Mouse (Mus musculus): ENCODE results near the gene Exosc5. TPM values are rescaled to one million over a fixed set of nuclear protein-coding genes. Genes with fewer than 3 reads are reported as not detected.

Gene Exosc5
- polyA plus RNA-seq, 1 experiment from 2014 or later = 48.3 TPM

- no peak overlapping the region for H3K4me3 ChIP-seq (replicated peaks; ENCODE audit: low read length)
- H3K27me3 ChIP-seq (replicated peaks; ENCODE audit: control insufficient read depth, insufficient read depth, low read length) = peaks cover 61% of the 10 kb centered on the region
- H3K4me2 ChIP-seq (ENCODE audit: low read length) = no peak overlapping the region
- no peaks in the 10 kb centered on the region for H3K36me3 ChIP-seq (ENCODE audit: control insufficient read depth, insufficient read depth)
- H3K9ac ChIP-seq (replicated peaks; ENCODE audit: low read depth, low read length) = no peak overlapping the region
- H3K27ac ChIP-seq (ENCODE audit: low read length) = no peak overlapping the region
- no peaks in the 10 kb centered on the region for H3K9me3 ChIP-seq (ENCODE audit: control insufficient read depth, low read length)
- WGBS = 31% methylated on average over 5 of the region's 5 CpGs
- no peak for ATAC-seq
- H3K4me1 ChIP-seq (replicated peaks; ENCODE audit: control insufficient read depth, insufficient read depth, low read length) = peaks cover 32% of the 10 kb centered on the region
Observed at GRCm38 (mm10) chr7:25690051-25690450, 31.1 kb downstream of the Exosc5 start.

- H3K4me2 ChIP-seq (ENCODE audit: low read length) = no peak overlapping the region
- WGBS = 43% methylated on average over 8 of the region's 8 CpGs
- H3K27me3 ChIP-seq (replicated peaks; ENCODE audit: control insufficient read depth, insufficient read depth, low read length) = peaks cover 31% of the 10 kb centered on the region
- H3K9ac ChIP-seq (replicated peaks; ENCODE audit: low read depth, low read length) = no peak overlapping the region
- H3K27ac ChIP-seq (ENCODE audit: low read length) = no peak overlapping the region
- ATAC-seq = peak; percentile 45; the same call in 1 of the 2 replicates
- H3K4me1 ChIP-seq (replicated peaks; ENCODE audit: control insufficient read depth, insufficient read depth, low read length) = peaks cover 5% of the 10 kb centered on the region
- no peak overlapping the region for H3K4me3 ChIP-seq (replicated peaks; ENCODE audit: low read length)
- no peaks in the 10 kb centered on the region for H3K36me3 ChIP-seq (ENCODE audit: control insufficient read depth, insufficient read depth)
- H3K9me3 ChIP-seq (ENCODE audit: control insufficient read depth, low read length) = no peaks in the 10 kb centered on the region
Observed at GRCm38 (mm10) chr7:25694104-25694503, 35.1 kb downstream of the Exosc5 start.

- Histone ChIP-seq H3K27me3 (replicated peaks; ENCODE audit: control insufficient read depth, insufficient read depth, low read length) (0 out of 2 replicates have a peak, but pooled peaks cover 7% of the 10 kb centered on the region), H3K4me1 (replicated peaks; ENCODE audit: control insufficient read depth, insufficient read depth, low read length) (peaks cover 4% of the 10 kb centered on the region), H3K4me3 (replicated peaks; ENCODE audit: low read length) (no peak overlapping the region), H3K4me2 (ENCODE audit: low read length) (no peak overlapping the region), H3K9ac (replicated peaks; ENCODE audit: low read depth, low read length) (no peak overlapping the region), H3K27ac (ENCODE audit: low read length) (no peak overlapping the region), H3K9me3 (ENCODE audit: control insufficient read depth, low read length) (peaks cover 5% of the 10 kb centered on the region), H3K36me3 (ENCODE audit: control insufficient read depth, insufficient read depth) (no peaks in the 10 kb centered on the region)
- ATAC-seq = no peak
- WGBS = 54% methylated on average over 13 of the region's 13 CpGs
Observed at GRCm38 (mm10) chr7:25699851-25700250, 40.9 kb downstream of the Exosc5 start.

- no peak overlapping the region for H3K4me2 ChIP-seq (ENCODE audit: low read length)
- ATAC-seq = no peak
- 81% methylated on average over 12 of the region's 12 CpGs for WGBS
- H3K9me3 ChIP-seq (ENCODE audit: control insufficient read depth, low read length) = peaks cover 5% of the 10 kb centered on the region
- no peak overlapping the region for H3K27ac ChIP-seq (ENCODE audit: low read length)
- no peak overlapping the region for H3K9ac ChIP-seq (replicated peaks; ENCODE audit: low read depth, low read length)
- peaks cover 6% of the 10 kb centered on the region for H3K4me1 ChIP-seq (replicated peaks; ENCODE audit: control insufficient read depth, insufficient read depth, low read length)
- H3K4me3 ChIP-seq (replicated peaks; ENCODE audit: low read length) = no peak overlapping the region
- H3K36me3 ChIP-seq (ENCODE audit: control insufficient read depth, insufficient read depth) = no peaks in the 10 kb centered on the region
- 0 out of 2 replicates have a peak, but pooled peaks cover 5% of the 10 kb centered on the region for H3K27me3 ChIP-seq (replicated peaks; ENCODE audit: control insufficient read depth, insufficient read depth, low read length)
Observed at GRCm38 (mm10) chr7:25700732-25701131, 41.8 kb downstream of the Exosc5 start.

GRCm38 (mm10) chr7:25702350-25702749, 43.4 kb downstream of the Exosc5 start:
- peaks cover 6% of the 10 kb centered on the region for H3K4me1 ChIP-seq (replicated peaks; ENCODE audit: control insufficient read depth, insufficient read depth, low read length)
- WGBS = 98% methylated on average over 2 of the region's 2 CpGs

GRCm38 (mm10) chr7:25703793-25704494, 45.0 kb downstream of the Exosc5 start:
- no peak overlapping the region for H3K27ac ChIP-seq (ENCODE audit: low read length)
- peak overlapping the region; percentile 62; the same call in 1 of the 2 replicates for H3K4me2 ChIP-seq (ENCODE audit: low read length)
- no peaks in the 10 kb centered on the region for H3K36me3 ChIP-seq (ENCODE audit: control insufficient read depth, insufficient read depth)
- 0 out of 2 replicates have a peak, but pooled peaks cover 5% of the 10 kb centered on the region for H3K27me3 ChIP-seq (replicated peaks; ENCODE audit: control insufficient read depth, insufficient read depth, low read length)
- H3K9ac ChIP-seq (replicated peaks; ENCODE audit: low read depth, low read length) = no peak overlapping the region
- no peak for ATAC-seq
- H3K4me1 ChIP-seq (replicated peaks; ENCODE audit: control insufficient read depth, insufficient read depth, low read length) = peaks cover 6% of the 10 kb centered on the region
- no peak overlapping the region for H3K4me3 ChIP-seq (replicated peaks; ENCODE audit: low read length)
- H3K9me3 ChIP-seq (ENCODE audit: control insufficient read depth, low read length) = peaks cover 5% of the 10 kb centered on the region
- 23% methylated on average over 10 of the region's 10 CpGs for WGBS

More at GRCm38 (mm10) chr7:25702350-25702749, 43.4 kb downstream of the Exosc5 start:
- Histone ChIP-seq H3K4me2 (ENCODE audit: low read length) (no peak overlapping the region), H3K4me3 (replicated peaks; ENCODE audit: low read length) (no peak overlapping the region), H3K9me3 (ENCODE audit: control insufficient read depth, low read length) (peaks cover 5% of the 10 kb centered on the region), H3K27ac (ENCODE audit: low read length) (no peak overlapping the region), H3K36me3 (ENCODE audit: control insufficient read depth, insufficient read depth) (no peaks in the 10 kb centered on the region), H3K9ac (replicated peaks; ENCODE audit: low read depth, low read length) (no peak overlapping the region), H3K27me3 (replicated peaks; ENCODE audit: control insufficient read depth, insufficient read depth, low read length) (0 out of 2 replicates have a peak, but pooled peaks cover 5% of the 10 kb centered on the region)
- ATAC-seq = no peak

- no peak overlapping the region for H3K27ac ChIP-seq (ENCODE audit: low read length)
- 0 out of 2 replicates have a peak, but pooled peaks cover 5% of the 10 kb centered on the region for H3K27me3 ChIP-seq (replicated peaks; ENCODE audit: control insufficient read depth, insufficient read depth, low read length)
- ATAC-seq = peak; percentile 62
- H3K9ac ChIP-seq (replicated peaks; ENCODE audit: low read depth, low read length) = peak overlapping the region; percentile 49; the same call in 1 of the 2 replicates
- H3K4me1 ChIP-seq (replicated peaks; ENCODE audit: control insufficient read depth, insufficient read depth, low read length) = peaks cover 6% of the 10 kb centered on the region
- no peaks in the 10 kb centered on the region for H3K36me3 ChIP-seq (ENCODE audit: control insufficient read depth, insufficient read depth)
- H3K4me2 ChIP-seq (ENCODE audit: low read length) = peak overlapping the region; percentile 62
- peak overlapping the region; percentile 40 for H3K4me3 ChIP-seq (replicated peaks; ENCODE audit: low read length)
- 3% methylated on average over 35 of the region's 37 CpGs for WGBS
- peaks cover 5% of the 10 kb centered on the region for H3K9me3 ChIP-seq (ENCODE audit: control insufficient read depth, low read length)
Observed at GRCm38 (mm10) chr7:25704716-25705364, 45.9 kb downstream of the Exosc5 start.

GRCm38 (mm10) chr7:25705801-25706251, 46.9 kb downstream of the Exosc5 start:
- Histone ChIP-seq H3K27me3 (replicated peaks; ENCODE audit: control insufficient read depth, insufficient read depth, low read length) (0 out of 2 replicates have a peak, but pooled peaks cover 5% of the 10 kb centered on the region), H3K4me1 (replicated peaks; ENCODE audit: control insufficient read depth, insufficient read depth, low read length) (peaks cover 16% of the 10 kb centered on the region), H3K9ac (replicated peaks; ENCODE audit: low read depth, low read length) (no peak overlapping the region), H3K4me3 (replicated peaks; ENCODE audit: low read length) (no peak overlapping the region), H3K36me3 (ENCODE audit: control insufficient read depth, insufficient read depth) (no peaks in the 10 kb centered on the region), H3K27ac (ENCODE audit: low read length) (no peak overlapping the region), H3K4me2 (ENCODE audit: low read length) (no peak overlapping the region), H3K9me3 (ENCODE audit: control insufficient read depth, low read length) (peaks cover 5% of the 10 kb centered on the region)
- ATAC-seq = 0 out of 2 replicates have a peak, but pooled peaks have one; percentile 18
- WGBS = 56% methylated on average over 6 of the region's 6 CpGs

GRCm38 (mm10) chr7:25706578-25707170, 47.7 kb downstream of the Exosc5 start:
- no peak for ATAC-seq
- 62% methylated on average over 7 of the region's 7 CpGs for WGBS
- Histone ChIP-seq H3K4me3 (replicated peaks; ENCODE audit: low read length) (no peak overlapping the region), H3K4me1 (replicated peaks; ENCODE audit: control insufficient read depth, insufficient read depth, low read length) (peaks cover 16% of the 10 kb centered on the region), H3K27me3 (replicated peaks; ENCODE audit: control insufficient read depth, insufficient read depth, low read length) (0 out of 2 replicates have a peak, but pooled peaks cover 5% of the 10 kb centered on the region), H3K4me2 (ENCODE audit: low read length) (no peak overlapping the region), H3K9ac (replicated peaks; ENCODE audit: low read depth, low read length) (no peak overlapping the region), H3K9me3 (ENCODE audit: control insufficient read depth, low read length) (peaks cover 5% of the 10 kb centered on the region), H3K27ac (ENCODE audit: low read length) (no peak overlapping the region), H3K36me3 (ENCODE audit: control insufficient read depth, insufficient read depth) (no peaks in the 10 kb centered on the region)
